Mouse (Mus musculus) midbrain, postnatal 0 days (tissue): ENCODE measurements at regions not wholly inside any gene's neighbourhood (a gene's known extent, or its start where the extent isn't known, plus 50 kb on each side); places are given as distances from the start of the nearest gene placed in this dataset.
A peak's percentile ranks its signal among the peaks of the same experiment; 100 is the strongest.

ENCODE experiments used
- ATAC-seq: fragments of 200-750 bp; cut with Nextera tagmentation; 2 replicates; pipeline ENCODE4 v1.8.0; 2017; ENCODE audit warnings: moderate number of reproducible peaks, mild to moderate bottlenecking, moderate TSS enrichment, moderate library complexity; ENCODE audit not compliant: low FRiP score
- DNase-seq: peaks from one replicate; pipeline ENCODE4 v3.0.0-alpha.2; 2015; ENCODE audit warnings: low spot score
- H3K27ac ChIP-seq: fragments of 300-500 bp; sonication (generic); 2 replicates; pipeline ENCODE4 v1.5.1; 2014; ENCODE audit warnings: low read depth, mild to moderate bottlenecking, low read length, mixed read lengths
- H3K27me3 ChIP-seq: fragments of 300-500 bp; sonication (generic); 2 replicates; pipeline ENCODE4 v1.6.1; 2014; ENCODE audit warnings: low read length, control low read depth, mixed read lengths; ENCODE audit not compliant: insufficient read depth
- H3K36me3 ChIP-seq: fragments of 300-500 bp; sonication (generic); 2 replicates; pipeline ENCODE4 v1.6.1; 2014; ENCODE audit warnings: low read length, control low read depth, mixed read lengths; ENCODE audit not compliant: insufficient read depth
- H3K4me1 ChIP-seq: fragments of 300-500 bp; sonication (generic); 2 replicates; pipeline ENCODE4 v1.6.1; 2014; ENCODE audit warnings: mild to moderate bottlenecking, control low read depth, antibody characterized with exemption, low read length, mixed read lengths; ENCODE audit not compliant: insufficient read depth
- H3K4me2 ChIP-seq: fragments of 300-500 bp; sonication (generic); 2 replicates; pipeline ENCODE4 v1.6.1; 2014; ENCODE audit warnings: low read depth, mild to moderate bottlenecking, low read length, mixed read lengths; ENCODE audit not compliant: poor library complexity, severe bottlenecking
- H3K4me3 ChIP-seq: fragments of 300-500 bp; sonication (generic); 2 replicates; pipeline ENCODE4 v1.5.1; 2014; ENCODE audit warnings: low read depth, mild to moderate bottlenecking, low read length, moderate library complexity
- H3K9ac ChIP-seq: fragments of 300-500 bp; sonication (generic); replicated peaks from 2 replicates; pipeline ENCODE4 v1.6.1; 2014; ENCODE audit warnings: mild to moderate bottlenecking, low read length, moderate library complexity, mixed read lengths; ENCODE audit not compliant: poor library complexity, severe bottlenecking
- H3K9me3 ChIP-seq: fragments of 300-500 bp; sonication (generic); 2 replicates; pipeline ENCODE4 v1.6.1; 2016; ENCODE audit warnings: low read length, control low read depth
- CTCF ChIP-seq: IDR thresholded peaks from 2 replicates; pipeline ENCODE4 v1.5.1; 2016; ENCODE audit warnings: antibody characterized with exemption, mild to moderate bottlenecking
- WGBS: fragments of 180-500 bp; shearing (Covaris S2); extraction: QIAGEN DNeasy Blood & Tissue Kit; methylation state at CpG from one replicate; pipeline ENCODE4 v1.1.7; 2014; 5-methylcytosine and 5-hydroxymethylcytosine counted together

DNA sequence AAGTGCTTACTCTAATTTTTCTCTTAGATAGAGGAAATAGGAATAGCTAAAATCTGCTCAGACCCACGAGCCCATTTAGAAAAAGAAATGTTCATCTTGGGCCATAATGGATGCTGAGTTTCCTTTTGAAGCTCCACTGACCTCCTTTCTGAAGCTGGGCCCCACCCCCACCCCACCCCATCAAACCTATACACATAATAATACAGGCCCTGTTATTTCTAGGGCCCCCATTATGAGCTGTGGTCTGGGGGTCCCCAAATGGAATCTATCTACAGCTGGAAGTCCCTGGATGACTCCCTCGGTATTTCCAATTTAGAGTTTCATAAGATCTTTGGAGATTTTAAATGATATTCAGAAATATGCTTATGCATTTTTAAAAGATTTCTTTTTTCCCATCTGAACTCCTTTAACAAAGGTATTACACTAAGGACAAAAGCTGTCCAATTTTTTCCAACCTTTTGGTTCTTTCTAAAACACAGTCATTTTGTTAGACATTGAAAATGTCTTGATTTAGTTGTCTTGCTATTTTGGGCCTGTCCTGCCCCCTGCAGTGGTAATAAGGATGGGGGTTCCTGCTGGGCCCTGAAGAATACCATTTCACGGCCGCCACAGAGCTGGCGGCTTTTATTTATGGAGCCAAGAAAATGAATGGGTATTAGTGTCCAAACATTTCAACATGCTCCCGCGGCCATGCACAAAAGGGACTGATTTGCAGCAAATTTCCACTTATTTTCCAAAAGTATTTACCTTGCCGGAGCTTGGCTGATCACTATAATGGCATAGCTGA lies 363.1 kb downstream of the Nr2f2 start:
- ATAC-seq (no peak), DNase-seq (peak; percentile 18)
- Histone ChIP-seq H3K9ac (no peak overlapping the region), H3K4me3 (no peak overlapping the region), H3K4me1 (no peaks in the 10 kb centered on the region), H3K27me3 (peaks cover under 1% of the 10 kb centered on the region; the same call in 1 of the 2 replicates), H3K9me3 (no peaks in the 10 kb centered on the region), H3K4me2 (no peak overlapping the region), H3K36me3 (no peaks in the 10 kb centered on the region), H3K27ac (no peak overlapping the region)
- WGBS: 25% methylated on average over 8 of the region's 8 CpGs
- no peak for TF ChIP-seq CTCF

DNA sequence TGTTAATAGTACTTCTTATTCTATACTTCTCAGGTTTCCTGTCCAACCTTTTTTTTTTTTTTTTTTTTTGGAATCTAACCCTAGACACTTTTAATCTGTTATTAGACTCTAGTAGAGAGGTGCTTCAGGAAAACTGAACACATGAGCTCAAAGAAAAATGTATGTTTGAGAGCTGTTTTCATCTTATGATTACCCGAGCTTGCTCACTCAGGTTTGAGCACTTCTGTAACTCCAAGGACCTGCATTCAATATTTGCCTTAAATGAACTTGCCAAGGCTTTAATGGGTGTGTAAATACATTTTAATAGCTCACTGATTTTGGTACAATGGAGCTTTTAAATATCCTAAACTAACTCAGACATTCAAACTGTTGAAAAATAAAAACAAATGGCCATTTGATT lies 367.8 kb downstream of the Nr2f2 start:
- H3K36me3 ChIP-seq: no peaks in the 10 kb centered on the region
- H3K4me2 ChIP-seq: no peak overlapping the region
- DNase-seq (no peak), ATAC-seq (no peak)
- no peak overlapping the region for H3K27ac ChIP-seq
- WGBS: 84% methylated on average over 1 of the region's 1 CpGs
- H3K27me3 ChIP-seq: peaks cover 18% of the 10 kb centered on the region; the same call in 1 of the 2 replicates
- H3K4me3 ChIP-seq: no peak overlapping the region
- H3K9me3 ChIP-seq: no peaks in the 10 kb centered on the region
- H3K4me1 ChIP-seq: no peaks in the 10 kb centered on the region
- no peak overlapping the region for H3K9ac ChIP-seq
- no peak for TF ChIP-seq CTCF

DNA sequence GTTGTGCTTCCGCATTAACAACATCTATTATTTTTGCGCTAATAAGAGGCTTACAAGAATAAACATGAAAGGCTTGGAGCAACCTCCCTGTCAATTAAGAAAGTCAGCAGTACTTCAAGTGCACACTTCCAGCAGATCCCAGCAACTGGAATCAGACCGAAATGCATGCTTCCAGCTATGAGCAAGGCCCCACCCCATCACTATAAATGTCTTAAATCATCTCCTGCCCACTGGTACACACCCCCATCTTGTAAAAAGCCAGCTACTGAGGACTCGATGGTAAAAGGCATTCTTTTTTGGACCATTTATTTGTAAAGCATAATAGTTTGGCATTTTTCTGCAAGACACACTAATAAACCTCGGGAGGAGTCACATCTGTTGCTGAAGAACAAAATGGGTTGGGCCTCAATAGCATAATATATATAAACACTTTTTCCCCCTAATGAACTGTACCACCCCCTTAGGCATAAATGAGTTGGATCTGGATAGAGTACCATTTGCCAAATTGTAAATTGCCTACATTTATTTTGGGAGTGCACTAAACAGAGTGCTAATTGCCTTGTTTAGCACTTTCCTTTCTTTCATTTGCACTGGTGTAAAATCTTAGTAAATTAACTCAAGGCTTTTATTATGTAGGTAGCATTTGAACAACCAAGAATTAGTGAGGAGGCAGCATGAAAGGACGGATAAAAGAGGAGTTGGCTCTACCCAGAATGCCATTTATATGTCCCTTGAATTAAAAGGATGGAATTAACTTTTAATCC lies 371.8 kb downstream of the Nr2f2 start:
- Histone ChIP-seq H3K9ac (no peak overlapping the region), H3K4me3 (no peak overlapping the region), H3K4me1 (no peaks in the 10 kb centered on the region; the same call in 1 of the 2 replicates), H3K4me2 (no peak overlapping the region), H3K36me3 (no peaks in the 10 kb centered on the region), H3K9me3 (no peaks in the 10 kb centered on the region), H3K27me3 (peaks cover 26% of the 10 kb centered on the region), H3K27ac (no peak overlapping the region)
- WGBS: 76% methylated on average over 6 of the region's 6 CpGs
- ATAC-seq: no peak
- DNase-seq: no peak
- no peak for TF ChIP-seq CTCF

DNA sequence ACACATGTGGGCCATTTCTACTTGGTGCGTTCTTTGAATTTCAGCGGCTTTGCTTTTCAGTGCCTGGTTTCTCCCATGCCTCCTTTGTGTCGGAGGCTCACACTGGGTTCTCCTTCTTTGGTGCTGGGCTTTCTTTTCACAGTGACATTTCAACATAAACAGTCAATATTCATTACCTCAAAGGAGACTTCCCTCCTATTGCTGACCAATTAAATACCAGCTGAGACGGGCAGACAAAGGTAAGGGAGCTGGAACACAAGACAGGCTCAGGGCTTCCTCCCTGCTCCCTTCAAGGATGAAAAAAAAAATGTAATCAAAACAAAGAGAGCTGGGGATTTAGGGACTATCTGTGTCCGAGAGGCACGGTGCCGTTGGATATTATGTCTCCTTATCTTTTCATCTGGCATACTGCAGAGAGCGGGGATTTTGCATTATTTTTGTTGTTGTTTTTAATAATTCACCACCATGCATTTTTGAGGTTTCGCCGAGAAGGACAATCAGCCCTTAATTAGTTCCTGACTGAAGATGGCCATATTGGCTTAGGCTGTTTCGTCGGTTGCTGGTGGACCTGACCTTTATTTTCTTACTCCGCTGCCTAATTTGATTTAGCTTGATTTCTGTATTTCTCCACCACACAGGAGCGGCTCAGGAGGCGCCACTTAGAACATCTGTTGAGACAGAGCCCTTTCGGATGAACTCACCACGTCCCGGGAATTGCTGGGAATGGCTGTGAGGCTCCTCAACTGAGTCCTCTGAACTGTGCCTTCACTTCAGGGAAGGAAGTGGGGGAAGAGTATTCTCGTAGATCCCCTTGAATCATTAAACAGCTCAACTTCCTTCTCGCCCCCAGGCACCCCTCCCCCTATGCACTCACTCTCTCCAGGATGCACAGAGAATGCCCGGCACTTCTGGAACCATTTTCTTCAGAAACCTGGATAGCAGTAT lies 373.9 kb downstream of the Nr2f2 start:
- Histone ChIP-seq H3K4me2 (peak overlapping the region; percentile 41), H3K36me3 (no peaks in the 10 kb centered on the region), H3K27me3 (peaks cover 32% of the 10 kb centered on the region), H3K4me1 (no peaks in the 10 kb centered on the region; the same call in 1 of the 2 replicates), H3K4me3 (peak overlapping the region; percentile 31), H3K27ac (no peak overlapping the region), H3K9ac (peak overlapping the region; percentile 14; the same call in 1 of the 2 replicates), H3K9me3 (no peaks in the 10 kb centered on the region)
- no peak for ATAC-seq
- 4% methylated on average over 21 of the region's 21 CpGs for WGBS
- peak; percentile 14 for DNase-seq
- no peak for TF ChIP-seq CTCF

DNA sequence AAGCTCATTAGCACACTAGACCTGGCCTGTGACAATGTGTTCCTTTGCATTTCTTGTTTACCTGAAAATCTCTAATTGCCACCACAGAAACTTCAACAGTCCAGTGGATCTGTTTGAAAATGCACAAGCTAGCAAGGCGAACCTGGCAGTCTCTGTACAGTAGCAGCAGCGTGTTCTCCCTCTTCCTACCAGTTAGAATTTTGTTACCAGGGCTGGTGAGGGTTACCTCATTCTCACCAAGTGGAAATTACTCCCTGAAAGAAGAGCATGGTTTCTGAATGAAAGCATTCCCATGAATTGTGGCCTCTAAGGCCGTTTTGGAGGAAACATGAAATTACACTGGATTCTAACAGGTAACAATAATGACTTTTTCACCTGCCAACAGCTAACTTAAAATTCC lies 374.6 kb downstream of the Nr2f2 start:
- WGBS: 18% methylated on average over 3 of the region's 3 CpGs
- no peak overlapping the region for H3K9ac ChIP-seq
- no peaks in the 10 kb centered on the region; the same call in 1 of the 2 replicates for H3K4me1 ChIP-seq
- TF ChIP-seq CTCF: no peak
- peak overlapping the region; percentile 41; the same call in 1 of the 2 replicates for H3K4me2 ChIP-seq
- no peaks in the 10 kb centered on the region for H3K9me3 ChIP-seq
- H3K36me3 ChIP-seq: no peaks in the 10 kb centered on the region
- 0 out of 2 replicates have a peak overlapping the region, but pooled peaks have one; percentile 31 for H3K4me3 ChIP-seq
- H3K27me3 ChIP-seq: peaks cover 32% of the 10 kb centered on the region
- no peak overlapping the region for H3K27ac ChIP-seq
- no peak for ATAC-seq
- DNase-seq: peak; percentile 6
